Mouse (Mus musculus) thymus, adult 2 months (tissue): Measurements from ENCODE around the gene 4930550C14Rik.

Experiments
- CTCF ChIP-seq: fragments of 200-500 bp; IDR thresholded peaks from 2 replicates; pipeline ENCODE4 v1.5.1; 2012; ENCODE audit warnings: mild to moderate bottlenecking, control low read depth, low read length, moderate library complexity, borderline replicate concordance; ENCODE audit not compliant: control insufficient read depth, poor library complexity, insufficient read depth; ENCODE audit errors: extremely low read depth
- POLR2A ChIP-seq: fragments of 200-500 bp; IDR thresholded peaks from 2 replicates; pipeline ENCODE4 v1.6.1; 2012; ENCODE audit warnings: mild to moderate bottlenecking, low read length, control low read depth, moderate library complexity; ENCODE audit not compliant: control insufficient read depth, poor library complexity, insufficient read depth; ENCODE audit errors: extremely low read depth

GRCm38 (mm10) chr9:53356219-53357155 lies 45.6 kb upstream of the 4930550C14Rik start:
- TF ChIP-seq POLR2A (no peak), CTCF (no peak)
